ENCODE assay signal across 9 mouse cellular contexts in the genomic region with DNA sequence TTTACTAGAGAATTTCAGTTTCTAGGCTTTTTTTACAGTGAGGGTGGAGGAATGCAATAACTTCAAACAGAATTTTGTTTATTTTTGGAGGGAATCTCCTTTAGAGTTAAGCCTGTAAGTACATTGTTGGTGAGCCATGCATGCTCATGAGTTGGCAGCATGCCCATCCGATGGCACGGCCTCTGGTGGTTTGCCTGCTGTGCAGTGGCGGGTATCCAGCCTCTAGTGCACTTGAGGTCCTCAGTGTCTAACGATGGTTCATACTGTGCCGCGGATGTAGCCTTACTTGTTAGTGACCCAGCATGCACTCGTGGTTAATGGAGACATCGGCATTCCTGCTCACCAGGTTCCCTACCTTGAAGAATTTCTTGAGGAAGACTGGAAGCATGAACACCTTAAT. TPM values are rescaled to one million over a fixed set of nuclear protein-coding genes. Genes with fewer than 3 reads are reported as not detected.
DNase-seq lines count a peak whose midpoint lies in the region; ATAC-seq and TF ChIP-seq lines count a peak whose summit lies in the region.
"Had no signal": no experiment of that assay in that cellular context is flagged by ENCODE, and none has a peak within 500 bp of the region (broad histone marks: within the 10 kb centered on the region; RNA-seq: fewer than 3 reads in every experiment).

No protein-coding gene starts in this region.

- H3K36me3 ChIP-seq in liver, postnatal 0 days (replicated peaks; ENCODE audit: insufficient read depth, low read length): peaks cover 23% of the 10 kb centered on the region
- H3K36me3 ChIP-seq in liver, embryonic 12.5 days: peaks cover 54% of the 10 kb centered on the region
- H3K36me3 ChIP-seq in forebrain, embryonic 14.5 days (ENCODE audit: control insufficient read depth, insufficient read depth, low read length): peaks cover 58% of the 10 kb centered on the region
- H3K36me3 ChIP-seq in lung, embryonic 14.5 days (ENCODE audit: insufficient read depth): peaks cover 53% of the 10 kb centered on the region
- peaks cover 17% of the 10 kb centered on the region for H3K36me3 ChIP-seq in stomach, postnatal 0 days (ENCODE audit: control insufficient read depth, insufficient read depth, low read length)

- 85% methylated on average over 8 of the region's 8 CpGs for WGBS in liver, postnatal 0 days (ENCODE audit: insufficient replicate concordance)
- WGBS in liver, embryonic 12.5 days (ENCODE audit: insufficient replicate concordance): 88% methylated on average over 8 of the region's 8 CpGs
- WGBS in forebrain, embryonic 14.5 days: 42% methylated on average over 8 of the region's 8 CpGs
- WGBS in lung, embryonic 14.5 days: 78% methylated on average over 8 of the region's 8 CpGs
- WGBS in stomach, postnatal 0 days: 81% methylated on average over 8 of the region's 8 CpGs

- no peaks in the 10 kb centered on the region for H3K4me1 ChIP-seq in liver, postnatal 0 days (ENCODE audit: insufficient read depth)
- H3K4me1 ChIP-seq in liver, embryonic 12.5 days: no peaks in the 10 kb centered on the region
- no peaks in the 10 kb centered on the region for H3K4me1 ChIP-seq in forebrain, embryonic 14.5 days (ENCODE audit: control insufficient read depth, insufficient read depth, low read length)
- no peaks in the 10 kb centered on the region for H3K4me1 ChIP-seq in lung, embryonic 14.5 days (ENCODE audit: insufficient read depth)
- H3K4me1 ChIP-seq in stomach, postnatal 0 days (replicated peaks; ENCODE audit: control insufficient read depth, insufficient read depth): no peaks in the 10 kb centered on the region
- H3K4me1 ChIP-seq: liver, embryonic 13.5 days had no signal

- no peak for TF ChIP-seq CTCF in liver, postnatal 0 days (IDR thresholded peaks at IDR 0.05; ENCODE audit: low read depth)
- TF ChIP-seq CTCF in lung, embryonic 14.5 days (IDR thresholded peaks at IDR 0.05; ENCODE audit: low read depth): no peak
- no peak for TF ChIP-seq CTCF in stomach, postnatal 0 days (IDR thresholded peaks at IDR 0.05; ENCODE audit: low read depth)

- ATAC-seq in liver, postnatal 0 days: no peak
- ATAC-seq in liver, embryonic 12.5 days: no peak
- peak; percentile 69; the same call in 1 of the 2 replicates for ATAC-seq in forebrain, embryonic 14.5 days
- no peak for ATAC-seq in lung, embryonic 14.5 days (ENCODE audit: insufficient read depth)
- no peak for ATAC-seq in stomach, postnatal 0 days (ENCODE audit: low FRiP score, low TSS enrichment)

- no peak overlapping the region for H3K9ac ChIP-seq in liver, postnatal 0 days (replicated peaks)
- no peak overlapping the region for H3K9ac ChIP-seq in liver, embryonic 12.5 days
- no peak overlapping the region for H3K9ac ChIP-seq in forebrain, embryonic 14.5 days (ENCODE audit: low read length)
- no peak overlapping the region for H3K9ac ChIP-seq in lung, embryonic 14.5 days
- H3K9ac ChIP-seq in stomach, postnatal 0 days (ENCODE audit: low read length): no peak overlapping the region
- H3K9ac ChIP-seq: liver, embryonic 13.5 days had no signal

- no peak overlapping the region for H3K27ac ChIP-seq in liver, postnatal 0 days (ENCODE audit: low read depth)
- no peak overlapping the region for H3K27ac ChIP-seq in liver, embryonic 12.5 days
- no peak overlapping the region for H3K27ac ChIP-seq in forebrain, embryonic 14.5 days (ENCODE audit: low read depth, low read length)
- H3K27ac ChIP-seq in lung, embryonic 14.5 days (ENCODE audit: low read depth): no peak overlapping the region
- no peak overlapping the region for H3K27ac ChIP-seq in stomach, postnatal 0 days (replicated peaks)
- H3K27ac ChIP-seq: liver, embryonic 13.5 days had no signal

- no peaks in the 10 kb centered on the region for H3K27me3 ChIP-seq in liver, postnatal 0 days (ENCODE audit: insufficient read depth, low read length)
- no peaks in the 10 kb centered on the region for H3K27me3 ChIP-seq in liver, embryonic 12.5 days (replicated peaks)
- no peaks in the 10 kb centered on the region for H3K27me3 ChIP-seq in forebrain, embryonic 14.5 days (replicated peaks; ENCODE audit: control insufficient read depth, insufficient read depth, low read length)
- no peaks in the 10 kb centered on the region for H3K27me3 ChIP-seq in lung, embryonic 14.5 days (ENCODE audit: insufficient read depth, low read length)
- no peaks in the 10 kb centered on the region for H3K27me3 ChIP-seq in stomach, postnatal 0 days (ENCODE audit: control insufficient read depth, insufficient read depth, low read length)
- H3K27me3 ChIP-seq: liver, embryonic 13.5 days had no signal

- peak; percentile 23 for DNase-seq in adrenal gland, adult 2 months
- DNase-seq in adrenal gland, adult 18-20 months (ENCODE audit: low spot score in 2 of 2): no peak
- peak; percentile 19 for DNase-seq in liver, postnatal 0 days
- DNase-seq in forebrain, embryonic 14.5 days (ENCODE audit: low spot score): peak; percentile 76
- peak; percentile 26 for DNase-seq in lung, embryonic 14.5 days
- DNase-seq in gastrocnemius, postnatal 25 days: no peak
- no peak for DNase-seq in stomach, postnatal 0 days (ENCODE audit: low spot score)
- DNase-seq: liver, embryonic 13.5 days had no signal

- H3K4me2 ChIP-seq in liver, postnatal 0 days (ENCODE audit: low read depth, low read length): no peak overlapping the region
- H3K4me2 ChIP-seq in liver, embryonic 12.5 days: no peak overlapping the region
- no peak overlapping the region for H3K4me2 ChIP-seq in forebrain, embryonic 14.5 days (ENCODE audit: low read length)
- no peak overlapping the region for H3K4me2 ChIP-seq in lung, embryonic 14.5 days
- no peak overlapping the region for H3K4me2 ChIP-seq in stomach, postnatal 0 days (replicated peaks; ENCODE audit: low read depth)
- H3K4me2 ChIP-seq: liver, embryonic 13.5 days had no signal

- no peak overlapping the region for H3K4me3 ChIP-seq in liver, postnatal 0 days (ENCODE audit: low read depth, low read length)
- no peak overlapping the region for H3K4me3 ChIP-seq in liver, embryonic 12.5 days
- no peak overlapping the region for H3K4me3 ChIP-seq in forebrain, embryonic 14.5 days (ENCODE audit: low read depth, low read length)
- H3K4me3 ChIP-seq in lung, embryonic 14.5 days (ENCODE audit: low read depth, low read length): no peak overlapping the region
- no peak overlapping the region for H3K4me3 ChIP-seq in stomach, postnatal 0 days (ENCODE audit: low read depth, low read length)
- H3K4me3 ChIP-seq: liver, embryonic 13.5 days had no signal

- H3K9me3 ChIP-seq in liver, postnatal 0 days (ENCODE audit: low read length): no peaks in the 10 kb centered on the region
- H3K9me3 ChIP-seq in liver, embryonic 12.5 days (replicated peaks): no peaks in the 10 kb centered on the region
- H3K9me3 ChIP-seq in forebrain, embryonic 14.5 days (replicated peaks; ENCODE audit: control insufficient read depth, low read length): no peaks in the 10 kb centered on the region
- no peaks in the 10 kb centered on the region for H3K9me3 ChIP-seq in lung, embryonic 14.5 days (ENCODE audit: low read depth, low read length)
- H3K9me3 ChIP-seq in stomach, postnatal 0 days (ENCODE audit: control insufficient read depth, low read length): no peaks in the 10 kb centered on the region
- H3K9me3 ChIP-seq: liver, embryonic 13.5 days had no signal

- TF ChIP-seq EP300 in liver, postnatal 0 days (IDR thresholded peaks at IDR 0.05; ENCODE audit: low read depth): no peak
- TF ChIP-seq EP300 in stomach, postnatal 0 days (optimal IDR thresholded peaks at IDR 0.05): no peak

RNA-seq across cellular contexts. Expression of gene Phtf1, which starts 39.6 kb away (rescaled TPM):
- 10 to 100 TPM; 14.4 to 21.2 TPM for total RNA-seq in adrenal gland, adult 2 months (2021)
- 12.4 and 13.9 TPM in 2 replicates for polyA plus RNA-seq in adrenal gland, adult 2 months (2012; rRNA removed)
- total RNA-seq in adrenal gland, adult 18-20 months (2021): 10 to 100 TPM; 15.8 to 17.4 TPM
- polyA plus RNA-seq in liver, postnatal 0 days (2015; fragmentation: Nextera tagmentation; extraction: Ambion mirVana): 3.8 and 3.9 TPM in 2 replicates
- polyA plus RNA-seq in liver, embryonic 12.5 days (2016; fragmentation: Nextera tagmentation; extraction: Ambion mirVana): 13.2 TPM in 2 replicates
- polyA plus RNA-seq in forebrain, embryonic 14.5 days (2014; fragmentation: Nextera tagmentation; extraction: Ambion mirVana): 30.9 and 35.3 TPM in 2 replicates
- polyA plus RNA-seq in lung, embryonic 14.5 days (2014; fragmentation: Nextera tagmentation; extraction: Ambion mirVana): 36.9 and 38.8 TPM in 2 replicates
- total RNA-seq in gastrocnemius, postnatal 25 days (2021): 1 to 10 TPM; 4.2 to 5.8 TPM
- 10.6 and 11.2 TPM in 2 replicates for polyA plus RNA-seq in stomach, postnatal 0 days (2015; fragmentation: Nextera tagmentation; extraction: Ambion mirVana)

Comparison
In these comparisons a context has a peak if more than half of its experiments do, and no peak if none do; other contexts are left out.
1. DNase-seq: peak in adrenal gland, adult 2 months (single experiment), liver, postnatal 0 days (single experiment), forebrain, embryonic 14.5 days (single experiment) and lung, embryonic 14.5 days (single experiment); none in adrenal gland, adult 18-20 months (0 of 2), gastrocnemius, postnatal 25 days (single experiment) and stomach, postnatal 0 days (single experiment).